Mouse (Mus musculus) intestine, embryonic 14.5 days (tissue): ENCODE data around the gene Galnt15. TPM values are rescaled to one million over a fixed set of nuclear protein-coding genes. Genes with fewer than 3 reads are reported as not detected.

ENCODE experiments used
- ATAC-seq: fragments of 200-750 bp; cut with Nextera tagmentation; replicated peaks from 2 replicates; pipeline ENCODE4 v1.8.0; 2017; ENCODE audit warnings: low read depth, moderate number of reproducible peaks, moderate TSS enrichment, moderate library complexity; ENCODE audit not compliant: low FRiP score, low TSS enrichment
- DNase-seq: peaks from one replicate; pipeline ENCODE4 v3.0.0-alpha.2; 2018; ENCODE audit warnings: low spot score
- H3K27ac ChIP-seq: fragments of 300-500 bp; sonication (generic); 2 replicates; pipeline ENCODE4 v1.5.1; 2014; ENCODE audit warnings: low read depth, mild to moderate bottlenecking, control low read depth
- H3K27me3 ChIP-seq: fragments of 300-500 bp; sonication (generic); replicated peaks from 2 replicates; pipeline ENCODE4 v1.6.1; 2014; ENCODE audit warnings: low read length, control low read depth; ENCODE audit not compliant: control insufficient read depth, insufficient read depth
- H3K36me3 ChIP-seq: fragments of 300-500 bp; sonication (generic); 2 replicates; pipeline ENCODE4 v1.6.1; 2014; ENCODE audit warnings: low read length, control low read depth; ENCODE audit not compliant: control insufficient read depth, insufficient read depth
- H3K4me1 ChIP-seq: fragments of 300-500 bp; sonication (generic); replicated peaks from 2 replicates; pipeline ENCODE4 v1.6.1; 2014; ENCODE audit warnings: low read length, control low read depth, mixed read lengths; ENCODE audit not compliant: control insufficient read depth, insufficient read depth
- H3K4me2 ChIP-seq: fragments of 300-500 bp; sonication (generic); 2 replicates; pipeline ENCODE4 v1.6.1; 2014; ENCODE audit warnings: low read length
- H3K4me3 ChIP-seq: fragments of 300-500 bp; sonication (generic); 2 replicates; pipeline ENCODE4 v1.5.1; 2014; ENCODE audit warnings: low read depth, low read length, control low read depth, mixed read lengths
- H3K9ac ChIP-seq: fragments of 300-500 bp; sonication (generic); 2 replicates; pipeline ENCODE4 v1.6.1; 2014; ENCODE audit warnings: mild to moderate bottlenecking, low read length
- H3K9me3 ChIP-seq: fragments of 300-500 bp; sonication (generic); 2 replicates; pipeline ENCODE4 v1.6.1; 2016; ENCODE audit warnings: low read length, control low read depth; ENCODE audit not compliant: control insufficient read depth
- WGBS: fragments of 180-500 bp; shearing (Covaris S2); extraction: QIAGEN DNeasy Blood & Tissue Kit; methylation state at CpG from one replicate; pipeline ENCODE4 v1.1.7; 2014; 5-methylcytosine and 5-hydroxymethylcytosine counted together
- polyA plus RNA-seq: library from polyadenylated mRNA; unstranded; fragments of >200 nt; fragmentation: Nextera tagmentation; extraction: Ambion mirVana; gene quantifications from 2 replicates; pipeline ENCODE4 v1.2.1, GENCODE M21; 2014

Galnt15 gene
- polyA plus RNA-seq, 1 experiment from 2014 or later, result 0.04 TPM

DNA sequence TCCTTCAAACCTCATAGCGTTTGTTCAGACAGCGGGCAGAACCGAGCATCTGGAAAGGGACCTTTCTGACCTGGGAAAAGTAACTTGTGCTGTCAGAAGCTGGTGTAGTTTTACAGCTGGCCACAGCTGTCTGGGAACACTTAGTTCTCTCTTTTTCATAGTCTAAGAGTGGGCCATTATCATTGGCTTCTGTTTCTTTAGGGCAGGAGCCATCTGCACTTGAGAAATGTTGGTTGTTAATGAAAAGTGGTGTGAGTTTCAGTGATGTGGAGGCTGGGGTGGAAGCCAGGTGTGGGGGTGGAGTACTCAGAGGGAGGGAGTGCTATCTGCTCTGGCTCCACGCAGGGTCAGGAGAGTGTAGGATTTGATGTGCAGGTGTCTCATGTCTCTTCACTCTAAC lies 62.3 kb downstream of the Galnt15 start:
- Histone ChIP-seq H3K9me3 (no peaks in the 10 kb centered on the region), H3K36me3 (peaks cover 37% of the 10 kb centered on the region), H3K4me2 (no peak overlapping the region), H3K4me3 (no peak overlapping the region), H3K27me3 (no peaks in the 10 kb centered on the region), H3K4me1 (peaks cover 11% of the 10 kb centered on the region), H3K9ac (no peak overlapping the region), H3K27ac (no peak overlapping the region)
- ATAC-seq (no peak), DNase-seq (no peak)
- 45% methylated on average over 4 of the region's 4 CpGs for WGBS

DNA sequence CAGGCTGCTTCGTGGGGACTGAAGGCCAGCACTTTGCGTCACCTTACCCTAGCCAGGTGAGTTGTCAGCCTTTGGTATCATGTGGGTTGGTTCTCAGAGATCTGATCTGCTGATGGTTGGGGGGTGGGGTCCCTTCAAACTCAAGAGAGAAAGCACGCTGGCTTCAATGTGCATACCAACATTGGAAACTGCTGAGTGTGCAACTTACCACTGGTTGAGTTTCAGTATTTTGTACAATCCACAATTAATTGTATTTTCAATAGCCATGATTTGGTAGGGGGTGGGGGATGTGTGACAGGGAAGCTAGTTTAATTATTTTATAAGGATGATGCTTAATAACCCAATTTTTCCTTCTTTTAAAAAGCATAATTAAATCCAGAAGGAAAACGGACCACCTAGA lies 62.9 kb downstream of the Galnt15 start:
- Histone ChIP-seq H3K27ac (no peak overlapping the region), H3K9ac (no peak overlapping the region), H3K27me3 (no peaks in the 10 kb centered on the region), H3K36me3 (peaks cover 43% of the 10 kb centered on the region), H3K4me2 (no peak overlapping the region), H3K4me3 (no peak overlapping the region), H3K9me3 (no peaks in the 10 kb centered on the region), H3K4me1 (peaks cover 5% of the 10 kb centered on the region)
- 81% methylated on average over 4 of the region's 4 CpGs for WGBS
- ATAC-seq (no peak), DNase-seq (no peak)

DNA sequence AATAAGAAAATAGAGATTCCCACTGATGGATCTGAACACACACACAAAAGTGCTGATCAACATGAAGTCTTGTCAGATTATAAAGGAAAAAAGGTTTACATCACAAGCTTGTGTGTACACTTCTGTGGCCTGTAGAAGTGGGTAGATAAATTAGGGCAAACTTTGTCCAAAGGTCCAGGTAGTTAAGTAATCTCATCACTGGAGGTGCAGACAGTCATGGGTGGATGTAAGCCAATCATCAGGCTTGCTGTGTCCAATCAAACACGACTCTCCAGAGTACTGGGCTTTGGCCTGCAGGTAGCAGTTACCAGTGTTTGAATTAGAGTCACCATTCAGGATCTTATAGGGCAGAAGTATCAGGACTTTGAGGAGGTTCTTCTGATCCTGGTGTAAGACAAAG lies 64.2 kb downstream of the Galnt15 start:
- H3K27ac ChIP-seq, result no peak overlapping the region
- DNase-seq (no peak), ATAC-seq (no peak)
- H3K9me3 ChIP-seq, result no peaks in the 10 kb centered on the region
- H3K36me3 ChIP-seq, result peaks cover 56% of the 10 kb centered on the region
- H3K27me3 ChIP-seq, result no peaks in the 10 kb centered on the region
- no peak overlapping the region for H3K9ac ChIP-seq
- H3K4me3 ChIP-seq, result no peak overlapping the region
- no peaks in the 10 kb centered on the region for H3K4me1 ChIP-seq
- no peak overlapping the region for H3K4me2 ChIP-seq
- WGBS, result 78% methylated on average over 1 of the region's 1 CpGs

DNA sequence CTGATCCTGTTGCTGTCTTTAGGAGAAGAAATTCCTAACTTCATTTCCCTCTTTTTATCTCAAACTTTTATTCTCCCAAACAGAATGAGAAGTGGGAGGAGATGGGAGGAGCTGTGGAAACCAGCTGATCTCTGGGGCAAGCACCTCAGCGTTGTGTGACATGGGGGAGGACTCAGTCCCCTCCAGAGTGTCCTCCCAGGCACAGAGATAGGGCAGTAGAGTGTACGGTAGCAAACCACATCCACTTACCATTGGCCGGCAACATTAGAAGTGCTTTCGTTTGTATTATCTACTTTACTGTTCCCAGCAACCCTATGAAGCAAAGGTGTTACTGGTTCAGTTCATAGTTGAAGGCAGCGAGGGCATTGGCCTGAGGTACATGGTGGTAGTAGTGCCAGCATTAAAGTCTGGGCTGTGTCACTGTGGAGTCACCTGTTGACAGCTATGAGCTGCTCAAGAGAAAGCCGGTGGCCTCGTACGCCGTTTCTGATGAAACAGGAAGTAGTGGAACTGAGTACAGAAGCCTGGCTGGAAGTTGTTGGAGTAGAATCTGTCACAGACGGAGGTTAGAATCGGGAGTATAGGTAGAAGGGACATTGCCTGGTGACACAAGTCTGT lies 64.8 kb downstream of the Galnt15 start:
- Histone ChIP-seq H3K9me3 (no peaks in the 10 kb centered on the region), H3K36me3 (peaks cover 60% of the 10 kb centered on the region), H3K4me2 (no peak overlapping the region), H3K9ac (no peak overlapping the region), H3K4me3 (no peak overlapping the region), H3K27ac (no peak overlapping the region), H3K27me3 (no peaks in the 10 kb centered on the region), H3K4me1 (no peaks in the 10 kb centered on the region)
- ATAC-seq (no peak), DNase-seq (no peak)
- 87% methylated on average over 11 of the region's 11 CpGs for WGBS

DNA sequence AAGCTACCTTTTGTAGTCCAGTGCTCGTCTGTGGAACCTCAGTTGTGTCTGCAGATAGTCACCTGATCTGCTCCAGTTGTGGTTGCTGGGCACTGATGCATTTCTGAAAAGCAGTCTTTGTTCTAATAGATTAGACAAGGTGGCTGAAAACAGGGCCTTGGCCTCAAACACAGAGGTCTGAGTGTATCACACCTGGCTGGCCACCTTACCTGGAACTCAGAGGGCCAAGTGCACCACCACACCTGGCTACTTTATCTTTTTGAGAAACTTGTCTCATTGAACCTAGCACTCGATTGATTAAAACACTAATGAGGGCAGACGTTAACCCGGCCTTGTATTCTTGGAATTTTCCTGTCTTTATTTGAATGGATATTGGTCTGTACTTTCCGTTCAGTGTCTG lies 66.9 kb downstream of the Galnt15 start:
- H3K36me3 ChIP-seq, result peaks cover 80% of the 10 kb centered on the region
- no peaks in the 10 kb centered on the region for H3K9me3 ChIP-seq
- no peak for ATAC-seq
- no peak overlapping the region for H3K4me3 ChIP-seq
- WGBS, result 86% methylated on average over 5 of the region's 5 CpGs
- no peak overlapping the region for H3K9ac ChIP-seq
- no peak for DNase-seq
- H3K4me1 ChIP-seq, result no peaks in the 10 kb centered on the region
- H3K27ac ChIP-seq, result no peak overlapping the region
- no peak overlapping the region for H3K4me2 ChIP-seq
- no peaks in the 10 kb centered on the region for H3K27me3 ChIP-seq

DNA sequence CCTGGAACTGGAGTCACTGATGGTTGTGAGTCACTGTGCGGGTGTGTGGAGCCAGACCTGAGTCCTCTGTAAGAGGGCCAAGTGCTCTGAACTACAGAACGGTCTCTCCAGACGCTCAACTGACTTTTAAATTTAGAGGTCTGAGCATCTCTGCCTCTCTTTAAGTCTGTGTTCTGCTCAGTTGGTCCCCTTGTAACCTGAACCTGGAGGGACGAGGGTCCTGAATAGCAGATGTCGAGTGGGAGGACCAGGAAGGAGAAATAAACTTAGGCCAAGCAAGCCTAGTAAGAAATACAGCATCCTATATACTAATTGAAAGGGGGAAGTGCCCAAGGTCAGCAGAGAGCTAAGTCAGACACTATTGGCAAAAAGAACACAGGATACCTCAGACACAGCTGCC lies 68.0 kb downstream of the Galnt15 start:
- no peak for DNase-seq
- Histone ChIP-seq H3K27me3 (no peaks in the 10 kb centered on the region), H3K4me2 (no peak overlapping the region), H3K27ac (no peak overlapping the region), H3K36me3 (peaks cover 85% of the 10 kb centered on the region), H3K9me3 (no peaks in the 10 kb centered on the region), H3K4me1 (no peaks in the 10 kb centered on the region), H3K4me3 (no peak overlapping the region), H3K9ac (no peak overlapping the region)
- ATAC-seq, result no peak
- WGBS, result 81% methylated on average over 5 of the region's 5 CpGs

DNA sequence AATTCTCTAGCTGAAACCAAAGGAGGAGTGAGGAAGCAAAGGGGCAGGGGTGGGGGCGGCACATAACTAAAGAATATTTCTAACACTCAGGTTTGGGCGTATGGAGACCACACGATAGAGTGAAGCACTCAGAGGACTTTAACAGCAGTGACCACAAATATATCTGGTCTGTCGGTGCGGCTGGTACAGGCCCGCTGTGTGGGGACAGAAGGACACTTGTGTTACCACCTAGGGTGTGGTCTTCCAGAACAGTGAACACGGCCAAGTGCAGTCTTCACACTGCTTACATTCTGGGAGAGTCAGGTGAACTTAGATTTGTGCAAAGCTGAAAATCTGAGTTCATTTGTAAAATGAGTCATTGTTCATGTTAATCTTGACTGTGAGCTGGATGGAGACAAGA lies 68.9 kb downstream of the Galnt15 start:
- no peak for DNase-seq
- ATAC-seq, result no peak
- 95% methylated on average over 7 of the region's 7 CpGs for WGBS
- no peak overlapping the region for H3K27ac ChIP-seq
- H3K4me1 ChIP-seq, result no peaks in the 10 kb centered on the region
- no peak overlapping the region for H3K4me2 ChIP-seq
- no peak overlapping the region for H3K4me3 ChIP-seq
- H3K9me3 ChIP-seq, result no peaks in the 10 kb centered on the region
- no peaks in the 10 kb centered on the region for H3K27me3 ChIP-seq
- no peak overlapping the region for H3K9ac ChIP-seq
- H3K36me3 ChIP-seq, result peaks cover 89% of the 10 kb centered on the region

DNA sequence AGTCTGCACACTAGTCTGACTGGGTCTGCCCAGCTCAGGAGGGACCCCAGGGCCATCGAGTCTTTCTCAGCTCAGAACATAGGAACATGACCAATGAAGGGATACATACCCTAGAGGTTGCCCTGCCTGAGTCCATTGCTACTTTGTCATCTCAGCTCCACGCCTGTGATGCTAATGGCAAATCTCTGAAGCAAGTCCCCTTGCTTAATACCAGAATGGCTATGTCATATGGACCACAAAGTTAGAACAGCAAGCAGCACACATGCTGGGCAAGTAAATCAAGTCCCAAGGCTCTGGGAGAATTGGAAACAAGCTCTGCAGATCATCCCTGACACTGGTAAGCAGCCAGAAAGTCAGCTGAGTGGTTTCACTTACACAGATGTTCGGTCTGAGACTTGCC lies 70.2 kb downstream of the Galnt15 start:
- Histone ChIP-seq H3K27ac (no peak overlapping the region), H3K9me3 (no peaks in the 10 kb centered on the region), H3K27me3 (no peaks in the 10 kb centered on the region), H3K36me3 (peaks cover 87% of the 10 kb centered on the region), H3K4me3 (no peak overlapping the region), H3K9ac (no peak overlapping the region), H3K4me1 (no peaks in the 10 kb centered on the region), H3K4me2 (no peak overlapping the region)
- ATAC-seq (no peak), DNase-seq (no peak)
- WGBS, result 93% methylated on average over 3 of the region's 3 CpGs

DNA sequence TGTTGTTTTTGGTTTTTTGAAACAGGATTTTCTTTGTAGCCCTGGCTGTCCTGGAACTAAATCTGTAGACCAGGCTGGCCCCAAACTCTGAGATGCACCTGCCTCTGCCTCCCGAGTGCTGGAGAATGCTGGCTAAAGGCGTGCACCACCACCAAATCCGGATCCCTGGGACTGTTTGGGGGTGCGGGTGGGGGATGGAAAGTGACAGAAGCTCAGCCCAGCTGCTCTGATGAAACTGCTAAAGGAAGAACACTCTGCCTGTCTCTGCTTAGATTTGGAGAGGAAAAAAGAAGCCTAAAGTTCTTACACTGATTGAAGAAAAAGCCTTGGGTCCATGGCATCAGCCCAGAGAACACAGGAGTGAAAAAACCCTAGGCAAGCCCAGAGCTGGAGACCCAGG lies 74.8 kb downstream of the Galnt15 start:
- no peak overlapping the region for H3K4me2 ChIP-seq
- no peaks in the 10 kb centered on the region for H3K27me3 ChIP-seq
- 89% methylated on average over 4 of the region's 4 CpGs for WGBS
- H3K27ac ChIP-seq, result no peak overlapping the region
- H3K36me3 ChIP-seq, result peaks cover 45% of the 10 kb centered on the region
- DNase-seq (no peak), ATAC-seq (no peak)
- no peaks in the 10 kb centered on the region for H3K4me1 ChIP-seq
- no peak overlapping the region for H3K9ac ChIP-seq
- H3K4me3 ChIP-seq, result no peak overlapping the region
- no peaks in the 10 kb centered on the region for H3K9me3 ChIP-seq
